Comparison of ENCODE assay signal across 19 mouse cellular contexts in the genomic region with DNA sequence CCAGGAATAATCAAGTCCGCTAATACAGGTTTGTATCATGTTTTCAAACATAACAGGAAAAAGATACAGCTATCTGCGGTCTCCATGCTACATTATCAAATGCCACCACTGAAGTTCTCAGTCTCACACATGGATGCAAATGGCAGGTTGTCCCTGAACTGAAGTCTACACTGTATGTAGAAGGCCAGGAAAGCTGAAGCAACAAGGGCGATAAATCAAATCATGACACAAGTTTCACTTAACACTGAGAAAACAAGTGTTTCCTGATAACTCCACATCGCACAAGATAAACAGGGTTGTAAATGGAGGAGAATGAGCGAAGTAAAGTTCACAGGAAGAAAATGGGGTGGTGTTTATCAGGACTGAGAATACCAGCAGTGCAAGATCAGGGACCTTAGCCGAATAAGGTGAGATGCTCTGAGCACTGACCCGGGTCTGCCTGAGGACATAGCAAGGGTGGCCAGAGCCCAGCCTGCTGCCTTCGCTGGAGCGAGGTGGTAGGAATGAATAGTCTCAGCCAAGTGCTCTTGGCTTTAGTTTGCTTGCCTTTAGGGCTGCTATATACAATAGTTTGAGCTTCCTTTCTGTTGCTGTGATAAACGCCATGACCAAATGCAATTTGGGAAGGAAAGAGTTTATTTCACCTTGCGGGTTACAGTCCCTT.
"Had no signal": no experiment of that assay in that cellular context is flagged by ENCODE, and none has a peak within 500 bp of the region (broad histone marks: within the 10 kb centered on the region; RNA-seq: fewer than 3 reads in every experiment).

No protein-coding gene starts in this region.

- H3K36me3 ChIP-seq: midbrain, embryonic 10.5 days; midbrain, embryonic 12.5 days; neural tube, embryonic 13.5 days; neural tube, embryonic 15.5 days had no signal

- H3K4me1 ChIP-seq: midbrain, embryonic 10.5 days; midbrain, embryonic 12.5 days; neural tube, embryonic 13.5 days; neural tube, embryonic 15.5 days had no signal

- DNase-seq: lung, adult 18-20 months; lung, embryonic 14.5 days; lung, postnatal 10 days; lung, postnatal 4 days; midbrain, embryonic 14.5 days; retina, postnatal 1 day; right cerebral cortex, adult 18-20 months; right cerebral cortex, postnatal 25 days; right cerebral cortex, postnatal 4 days; spleen, adult 18-20 months; thymus, adult 18-20 months; thymus, postnatal 14 days; thymus, postnatal 36 days had no signal

- ATAC-seq: midbrain, embryonic 16.5 days had no signal

- H3K9me3 ChIP-seq: midbrain, embryonic 12.5 days had no signal

- H3K27ac ChIP-seq: midbrain, embryonic 10.5 days; midbrain, embryonic 12.5 days; neural tube, embryonic 13.5 days; neural tube, embryonic 15.5 days had no signal

- H3K9ac ChIP-seq: lung, embryonic 14.5 days; midbrain, embryonic 12.5 days; neural tube, embryonic 13.5 days; neural tube, embryonic 15.5 days had no signal

- H3K4me3 ChIP-seq: midbrain, embryonic 10.5 days; midbrain, embryonic 12.5 days; myocyte; neural tube, embryonic 13.5 days; neural tube, embryonic 15.5 days had no signal

- H3K27me3 ChIP-seq: midbrain, embryonic 12.5 days; neural tube, embryonic 13.5 days; neural tube, embryonic 15.5 days had no signal

- H3K4me2 ChIP-seq: lung, embryonic 14.5 days; midbrain, embryonic 12.5 days; neural tube, embryonic 13.5 days; neural tube, embryonic 15.5 days had no signal
